Mouse (Mus musculus) liver, postnatal 0 days (tissue): ENCODE data around the gene Filip1l. TPM values are rescaled to one million over a fixed set of nuclear protein-coding genes. Genes with fewer than 3 reads are reported as not detected.

Experiments used
- ATAC-seq: fragments of 200-750 bp; cut with Nextera tagmentation; 2 replicates; pipeline ENCODE4 v1.8.0; 2017; ENCODE audit warnings: mild to moderate bottlenecking, moderate library complexity
- DNase-seq: peaks from one replicate; pipeline ENCODE4 v3.0.0-alpha.2; 2016
- H3K27ac ChIP-seq: fragments of 300-500 bp; sonication (generic); 2 replicates; pipeline ENCODE4 v1.5.1; 2014; ENCODE audit warnings: antibody characterized with exemption, moderate library complexity, mild to moderate bottlenecking, low read depth
- H3K27me3 ChIP-seq: fragments of 300-500 bp; sonication (generic); 2 replicates; pipeline ENCODE4 v1.6.1; 2014; ENCODE audit warnings: low read length, control low read depth, mixed read lengths; ENCODE audit not compliant: insufficient read depth
- H3K36me3 ChIP-seq: fragments of 300-500 bp; sonication (generic); replicated peaks from 2 replicates; pipeline ENCODE4 v1.6.1; 2014; ENCODE audit warnings: mild to moderate bottlenecking, control low read depth, low read length, moderate library complexity, mixed read lengths; ENCODE audit not compliant: insufficient read depth
- H3K4me1 ChIP-seq: fragments of 300-500 bp; sonication (generic); 2 replicates; pipeline ENCODE4 v1.6.1; 2014; ENCODE audit warnings: antibody characterized with exemption, mild to moderate bottlenecking, control low read depth; ENCODE audit not compliant: insufficient read depth
- H3K4me2 ChIP-seq: fragments of 300-500 bp; sonication (generic); 2 replicates; pipeline ENCODE4 v1.6.1; 2014; ENCODE audit warnings: low read depth, mild to moderate bottlenecking, low read length, moderate library complexity, mixed read lengths
- H3K4me3 ChIP-seq: fragments of 300-500 bp; sonication (generic); 2 replicates; pipeline ENCODE4 v1.5.1; 2014; ENCODE audit warnings: low read depth, low read length
- H3K9ac ChIP-seq: fragments of 300-500 bp; sonication (generic); replicated peaks from 2 replicates; pipeline ENCODE4 v1.6.1; 2014; ENCODE audit warnings: mild to moderate bottlenecking, moderate library complexity
- H3K9me3 ChIP-seq: fragments of 300-500 bp; sonication (generic); 2 replicates; pipeline ENCODE4 v1.6.1; 2016; ENCODE audit warnings: mild to moderate bottlenecking, control low read depth, low read length, mixed read lengths
- CTCF ChIP-seq: sonication (generic); IDR thresholded peaks from 2 replicates; pipeline ENCODE4 v1.5.1; 2016; ENCODE audit warnings: antibody characterized with exemption, low read depth
- EP300 ChIP-seq: IDR thresholded peaks from 2 replicates; pipeline ENCODE4 v1.6.1; 2016; ENCODE audit warnings: antibody characterized with exemption, low read depth, mild to moderate bottlenecking
- WGBS: fragments of 180-500 bp; shearing (Covaris S2); extraction: QIAGEN DNeasy Blood & Tissue Kit; methylation state at CpG from one replicate; pipeline ENCODE4 v1.1.7; 2014; ENCODE audit not compliant: insufficient replicate concordance; 5-methylcytosine and 5-hydroxymethylcytosine counted together
- polyA plus RNA-seq: library from polyadenylated mRNA; unstranded; fragments of >200 nt; fragmentation: Nextera tagmentation; extraction: Ambion mirVana; gene quantifications from 2 replicates; pipeline ENCODE4 v1.2.1, GENCODE M21; 2015

Filip1l gene
- polyA plus RNA-seq, 1 experiment from 2014 or later: 6.2 TPM

GRCm38 (mm10) chr16:57427516-57428285 lies 74.8 kb downstream of the Filip1l start:
- H3K4me2 ChIP-seq: no peak overlapping the region
- H3K9ac ChIP-seq: no peak overlapping the region
- TF ChIP-seq CTCF (no peak), EP300 (no peak)
- no peak for DNase-seq
- no peak for ATAC-seq
- WGBS: 74% methylated on average over 7 of the region's 7 CpGs
- no peaks in the 10 kb centered on the region for H3K27me3 ChIP-seq
- no peak overlapping the region for H3K27ac ChIP-seq
- peaks cover 6% of the 10 kb centered on the region for H3K4me1 ChIP-seq
- no peaks in the 10 kb centered on the region for H3K36me3 ChIP-seq
- no peaks in the 10 kb centered on the region for H3K9me3 ChIP-seq
- no peak overlapping the region for H3K4me3 ChIP-seq

GRCm38 (mm10) chr16:57428977-57429376 lies 76.1 kb downstream of the Filip1l start:
- WGBS: 74% methylated on average over 5 of the region's 5 CpGs
- Histone ChIP-seq H3K27me3 (no peaks in the 10 kb centered on the region), H3K36me3 (no peaks in the 10 kb centered on the region), H3K9me3 (no peaks in the 10 kb centered on the region), H3K4me2 (no peak overlapping the region), H3K4me3 (no peak overlapping the region), H3K27ac (no peak overlapping the region), H3K9ac (no peak overlapping the region), H3K4me1 (no peaks in the 10 kb centered on the region; the same call in 1 of the 2 replicates)
- TF ChIP-seq EP300: no peak
- TF ChIP-seq CTCF: no peak
- no peak for ATAC-seq
- no peak for DNase-seq

- Histone ChIP-seq H3K27ac (no peak overlapping the region), H3K4me2 (no peak overlapping the region), H3K27me3 (no peaks in the 10 kb centered on the region), H3K36me3 (no peaks in the 10 kb centered on the region), H3K4me3 (no peak overlapping the region), H3K9ac (no peak overlapping the region), H3K4me1 (peaks cover 4% of the 10 kb centered on the region; the same call in 1 of the 2 replicates), H3K9me3 (no peaks in the 10 kb centered on the region)
- ATAC-seq (no peak), DNase-seq (no peak)
- TF ChIP-seq EP300: no peak
- no peak for TF ChIP-seq CTCF
- WGBS: 58% methylated on average over 3 of the region's 3 CpGs
These were observed 78.4 kb downstream of the Filip1l start for GRCm38 (mm10) chr16:57431294-57431693.

GRCm38 (mm10) chr16:57433173-57433572 lies 80.3 kb downstream of the Filip1l start:
- H3K27me3 ChIP-seq: no peaks in the 10 kb centered on the region
- no peaks in the 10 kb centered on the region for H3K9me3 ChIP-seq
- ATAC-seq (no peak), DNase-seq (no peak)
- H3K4me2 ChIP-seq: no peak overlapping the region
- H3K36me3 ChIP-seq: no peaks in the 10 kb centered on the region
- H3K27ac ChIP-seq: no peak overlapping the region
- no peak overlapping the region for H3K9ac ChIP-seq
- no peak overlapping the region for H3K4me3 ChIP-seq
- H3K4me1 ChIP-seq: peaks cover 4% of the 10 kb centered on the region; the same call in 1 of the 2 replicates
- 58% methylated on average over 4 of the region's 4 CpGs for WGBS
- TF ChIP-seq CTCF (no peak), EP300 (no peak)

- no peak overlapping the region for H3K27ac ChIP-seq
- peaks cover 4% of the 10 kb centered on the region; the same call in 1 of the 2 replicates for H3K4me1 ChIP-seq
- H3K27me3 ChIP-seq: no peaks in the 10 kb centered on the region
- DNase-seq (no peak), ATAC-seq (no peak)
- WGBS: 73% methylated on average over 6 of the region's 6 CpGs
- no peak overlapping the region for H3K4me2 ChIP-seq
- H3K4me3 ChIP-seq: no peak overlapping the region
- no peaks in the 10 kb centered on the region for H3K9me3 ChIP-seq
- no peak overlapping the region for H3K9ac ChIP-seq
- no peaks in the 10 kb centered on the region for H3K36me3 ChIP-seq
- TF ChIP-seq EP300: no peak
- TF ChIP-seq CTCF: no peak
These were observed 80.8 kb downstream of the Filip1l start for GRCm38 (mm10) chr16:57433671-57434070.

GRCm38 (mm10) chr16:57434640-57435039 lies 81.7 kb downstream of the Filip1l start:
- Histone ChIP-seq H3K36me3 (no peaks in the 10 kb centered on the region), H3K4me1 (peaks cover 4% of the 10 kb centered on the region; the same call in 1 of the 2 replicates), H3K27ac (no peak overlapping the region; the same call in 1 of the 2 replicates), H3K9me3 (no peaks in the 10 kb centered on the region), H3K9ac (no peak overlapping the region), H3K4me3 (no peak overlapping the region), H3K4me2 (no peak overlapping the region), H3K27me3 (no peaks in the 10 kb centered on the region)
- TF ChIP-seq EP300 (no peak), CTCF (no peak)
- DNase-seq (no peak), ATAC-seq (no peak; the same call in 1 of the 2 replicates)
- WGBS: 33% methylated on average over 3 of the region's 3 CpGs
